Mouse (Mus musculus) neural tube, postnatal 0 days (tissue): ENCODE data around the gene Prl2c5. TPM values are rescaled to one million over a fixed set of nuclear protein-coding genes. Genes with fewer than 3 reads are reported as not detected.

Experiments used
- polyA plus RNA-seq: library from polyadenylated mRNA; unstranded; fragments of >200 nt; fragmentation: Nextera tagmentation; extraction: Ambion mirVana; gene quantifications from 2 replicates; pipeline ENCODE4 v1.2.1, GENCODE M21; 2015

Prl2c5 gene
- not detected in 2 replicates for polyA plus RNA-seq

DNA sequence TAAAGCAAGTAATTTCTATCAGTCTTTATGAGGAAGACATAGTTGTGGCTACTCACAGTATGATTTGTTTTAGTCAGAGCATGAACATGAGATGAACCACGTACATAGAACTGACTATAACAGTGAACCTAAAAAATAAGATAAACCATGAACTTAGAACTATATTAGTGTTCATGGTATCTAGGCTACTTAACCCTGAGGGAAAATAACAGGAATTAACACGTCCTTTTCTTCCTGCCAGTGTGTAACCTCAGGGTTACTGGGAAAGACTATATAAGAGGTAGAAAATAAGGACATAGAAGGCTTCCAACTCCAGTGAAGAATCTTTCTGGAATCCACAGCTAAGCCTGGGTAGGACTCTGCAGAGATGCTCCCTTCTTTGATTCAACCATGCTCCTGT lies at the start of gene Prl2c5:
Gene Prl2c5, plus strand, starts transcription at position 301 of the 400 bp plus-strand sequence.

Other genes with a start within 250 kb of the Prl2c5 start
- not detected in 2 replicates for gene Prl2c2, start 177.3 kb upstream of the Prl2c5 start, polyA plus RNA-seq
- 22.6 and 25.9 TPM in 2 replicates for gene Gpr137b, start 211.3 kb downstream of the Prl2c5 start, polyA plus RNA-seq